Mouse (Mus musculus): ENCODE data around the gene Pla2g12a.

- no peak for TF ChIP-seq CTCF (IDR thresholded peaks at IDR 0.05; ENCODE audit: control insufficient read depth, insufficient read depth, low read length)
- no peak for TF ChIP-seq POLR2A (IDR thresholded peaks at IDR 0.05; ENCODE audit: borderline replicate concordance, control insufficient read depth, low read depth, low read length)
Measured at GRCm38 (mm10) chr3:129879131-129879757, 838 bp downstream of the Pla2g12a start.

Measured in bone marrow, adult 2 months (tissue).